Mouse (Mus musculus): Measurements from ENCODE around the gene Lgals7.

DNA sequence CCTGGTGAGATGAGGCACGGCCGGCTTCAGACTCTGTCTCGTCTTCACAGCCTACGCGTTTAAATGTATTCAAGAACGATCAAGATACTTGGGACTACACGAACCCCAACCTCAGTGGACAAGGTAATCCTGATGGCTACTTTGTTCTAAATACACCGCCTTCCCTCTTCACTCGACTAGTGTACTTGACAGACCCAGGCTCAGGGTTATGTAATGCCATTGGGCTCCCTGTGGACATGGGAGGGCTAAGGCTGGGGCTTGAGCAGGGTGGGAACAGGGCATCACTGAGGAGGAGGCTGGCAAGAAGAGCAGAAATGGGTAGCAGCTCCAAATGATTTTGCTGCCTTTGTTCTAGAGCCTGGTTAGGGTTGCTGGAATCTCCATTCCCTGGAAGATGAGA lies 48.4 kb upstream of the Lgals7 start:
- TF ChIP-seq POLR2A (IDR thresholded peaks at IDR 0.05; ENCODE audit: borderline replicate concordance, control insufficient read depth, low read depth, low read length) (no peak), CTCF (IDR thresholded peaks at IDR 0.05; ENCODE audit: control insufficient read depth, insufficient read depth, low read length) (no peak)

All from bone marrow, adult 2 months (tissue).